Mouse (Mus musculus): Measurements from ENCODE around the gene Alox12.

- no peak for TF ChIP-seq CTCF (IDR thresholded peaks at IDR 0.05; ENCODE audit: control insufficient read depth, insufficient read depth, insufficient read length)
- no peak for TF ChIP-seq FOSL1 (IDR thresholded peaks at IDR 0.05; ENCODE audit: insufficient read depth, low read length, poor library complexity, severe bottlenecking)
- no peak for TF ChIP-seq USF1 (IDR thresholded peaks at IDR 0.05; ENCODE audit: low read depth)
These were observed 42.8 kb upstream of the Alox12 start for GRCm38 (mm10) chr11:70297836-70298454.

Data from C2C12 (cell line).